Mouse (Mus musculus): ENCODE measurements around the gene Gm20388. TPM values are rescaled to one million over a fixed set of nuclear protein-coding genes. Genes with fewer than 3 reads are reported as not detected.

The Gm20388 gene
- total RNA-seq, 2 experiments from 2014 or later = 10.3 to 10.6 TPM

GRCm38 (mm10) chr8:121263390-121263775 lies 1352.7 kb downstream of the Gm20388 start:
- DNase-seq (ENCODE audit: low spot score in 2 of 2) = no peak
- intact Hi-C loops (cut with DNase I) = no loop called here

- DNase-seq (ENCODE audit: low spot score in 2 of 2) = no peak
- intact Hi-C loops (cut with DNase I) = no loop called here
Observed at GRCm38 (mm10) chr8:121264260-121264659, 1353.6 kb downstream of the Gm20388 start.

- intact Hi-C loops (cut with DNase I) = no loop called here
- no peak for DNase-seq (ENCODE audit: low spot score in 2 of 2)
Observed at GRCm38 (mm10) chr8:121271542-121271941, 1360.9 kb downstream of the Gm20388 start.

GRCm38 (mm10) chr8:121273195-121273594 lies 1362.6 kb downstream of the Gm20388 start:
- intact Hi-C loops (cut with DNase I) = no loop called here
- no peak for DNase-seq (ENCODE audit: low spot score in 2 of 2)

- intact Hi-C loops (cut with DNase I) = no loop called here
Observed at GRCm38 (mm10) chr8:121273620-121274019, 1363.0 kb downstream of the Gm20388 start.

GRCm38 (mm10) chr8:121280414-121280813 lies 1369.8 kb downstream of the Gm20388 start:
- intact Hi-C loops (cut with DNase I) = no loop called here
- DNase-seq (ENCODE audit: low spot score in 2 of 2) = no peak

More at GRCm38 (mm10) chr8:121273620-121274019, 1363.0 kb downstream of the Gm20388 start:
- no peak for DNase-seq (ENCODE audit: low spot score in 2 of 2)

- intact Hi-C loops (cut with DNase I) = no loop called here
- no peak for DNase-seq (ENCODE audit: low spot score in 2 of 2)
Observed at GRCm38 (mm10) chr8:121289346-121289745, 1378.7 kb downstream of the Gm20388 start.

- DNase-seq (ENCODE audit: low spot score in 2 of 2) = no peak
- intact Hi-C loops (cut with DNase I) = no loop called here
Observed at GRCm38 (mm10) chr8:121290547-121290946, 1379.9 kb downstream of the Gm20388 start.

GRCm38 (mm10) chr8:121293418-121293817 lies 1382.8 kb downstream of the Gm20388 start:
- intact Hi-C loops (cut with DNase I) = no loop called here
- no peak for DNase-seq (ENCODE audit: low spot score in 2 of 2)

- no peak for DNase-seq (ENCODE audit: low spot score in 2 of 2)
- intact Hi-C loops (cut with DNase I) = no loop called here
Observed at GRCm38 (mm10) chr8:121294234-121295108, 1383.8 kb downstream of the Gm20388 start.

- intact Hi-C loops (cut with DNase I) = no loop called here
- no peak for DNase-seq (ENCODE audit: low spot score in 2 of 2)
Observed at GRCm38 (mm10) chr8:121296082-121296481, 1385.4 kb downstream of the Gm20388 start.

GRCm38 (mm10) chr8:121296597-121296996 lies 1386.0 kb downstream of the Gm20388 start:
- peak in 1 of 2 experiments; percentile 19 for DNase-seq (ENCODE audit: low spot score in 2 of 2)
- intact Hi-C loops (cut with DNase I) = no loop called here

GRCm38 (mm10) chr8:121297299-121297698 lies 1386.7 kb downstream of the Gm20388 start:
- DNase-seq (ENCODE audit: low spot score in 2 of 2) = peak in 1 of 2 experiments; percentile 26
- intact Hi-C loops (cut with DNase I) = no loop called here

- intact Hi-C loops (cut with DNase I) = no loop called here
- no peak for DNase-seq (ENCODE audit: low spot score in 2 of 2)
Observed at GRCm38 (mm10) chr8:121300066-121300465, 1389.4 kb downstream of the Gm20388 start.

- no peak for DNase-seq (ENCODE audit: low spot score in 2 of 2)
- intact Hi-C loops (cut with DNase I) = no loop called here
Observed at GRCm38 (mm10) chr8:121300501-121301411, 1390.1 kb downstream of the Gm20388 start.

- intact Hi-C loops (cut with DNase I) = no loop called here
- no peak for DNase-seq (ENCODE audit: low spot score in 2 of 2)
Observed at GRCm38 (mm10) chr8:121301431-121301830, 1390.8 kb downstream of the Gm20388 start.

- no peak for DNase-seq (ENCODE audit: low spot score in 2 of 2)
- intact Hi-C loops (cut with DNase I) = no loop called here
Observed at GRCm38 (mm10) chr8:121301978-121302649, 1391.5 kb downstream of the Gm20388 start.

GRCm38 (mm10) chr8:121307723-121308122 lies 1397.1 kb downstream of the Gm20388 start:
- peak; percentile 17 to 29 for DNase-seq (ENCODE audit: low spot score in 2 of 2)
- intact Hi-C loops (cut with DNase I) = no loop called here

GRCm38 (mm10) chr8:121310976-121311819 lies 1400.6 kb downstream of the Gm20388 start:
- intact Hi-C loops (cut with DNase I) = no loop called here
- no peak for DNase-seq (ENCODE audit: low spot score in 2 of 2)
